Comparison of ENCODE assay signal across 27 mouse cellular contexts in genomic region chr5:146652874-146653273, GRCm38 (mm10).
DNase-seq lines count a peak whose midpoint lies in the region; ATAC-seq lines count a peak whose summit lies in the region.
"Had no signal": no experiment of that assay in that cellular context is flagged by ENCODE, and none has a peak within 500 bp of the region (broad histone marks: within the 10 kb centered on the region; RNA-seq: fewer than 3 reads in every experiment).

No protein-coding gene starts in this region.

- H3K4me3 ChIP-seq in forebrain, embryonic 11.5 days (ENCODE audit: low read depth, low read length) = no peak overlapping the region
- no peak overlapping the region for H3K4me3 ChIP-seq in forebrain, embryonic 14.5 days (ENCODE audit: low read depth, low read length)
- no peak overlapping the region for H3K4me3 ChIP-seq in hindbrain, embryonic 12.5 days
- H3K4me3 ChIP-seq in hindbrain, embryonic 10.5 days = no peak overlapping the region
- H3K4me3 ChIP-seq in liver, embryonic 12.5 days = no peak overlapping the region
- H3K4me3 ChIP-seq: embryonic facial prominence, embryonic 13.5 days; embryonic facial prominence, embryonic 15.5 days; erythroblast, embryonic 14.5 days; forebrain, embryonic 10.5 days; forebrain, embryonic 13.5 days had no signal

- no peak overlapping the region for H3K4me2 ChIP-seq in forebrain, embryonic 11.5 days (ENCODE audit: low read depth, low read length, severe bottlenecking)
- H3K4me2 ChIP-seq in forebrain, embryonic 14.5 days (ENCODE audit: low read length) = no peak overlapping the region
- H3K4me2 ChIP-seq in hindbrain, embryonic 12.5 days (replicated peaks) = no peak overlapping the region
- H3K4me2 ChIP-seq in liver, embryonic 12.5 days = no peak overlapping the region
- H3K4me2 ChIP-seq: embryonic facial prominence, embryonic 13.5 days; embryonic facial prominence, embryonic 15.5 days; forebrain, embryonic 13.5 days had no signal

- ATAC-seq in forebrain, embryonic 11.5 days (replicated peaks; ENCODE audit: low FRiP score) = no peak
- ATAC-seq in forebrain, embryonic 14.5 days = no peak
- ATAC-seq in hindbrain, embryonic 12.5 days (ENCODE audit: low FRiP score) = 0 out of 2 replicates have a peak, but pooled peaks have one; percentile 53
- peak; percentile 22 to 24; a peak in 2 of 4 replicates for ATAC-seq in hematopoietic stem cell, adult 5-6 weeks (replicated peaks in 1 of 2; ENCODE audit: insufficient read depth in 1 of 2, low FRiP score in 2 of 2, low TSS enrichment in 1 of 2, low read depth in 1 of 2, poor library complexity in 2 of 2, severe bottlenecking in 2 of 2)
- no peak for ATAC-seq in liver, embryonic 12.5 days
- ATAC-seq: activated CD4-positive, CD25-positive, alpha-beta regulatory T cell, adult 4 months; CD4-positive, CD25-positive, alpha-beta regulatory T cell, adult 4 months; forebrain, embryonic 13.5 days; forebrain, embryonic 16.5 days; Patski had no signal

- no peak overlapping the region for H3K27ac ChIP-seq in forebrain, embryonic 11.5 days (ENCODE audit: low read depth, low read length)
- H3K27ac ChIP-seq in forebrain, embryonic 14.5 days (ENCODE audit: low read depth, low read length) = no peak overlapping the region
- no peak overlapping the region for H3K27ac ChIP-seq in hindbrain, embryonic 12.5 days
- no peak overlapping the region for H3K27ac ChIP-seq in hindbrain, embryonic 10.5 days
- no peak overlapping the region for H3K27ac ChIP-seq in liver, embryonic 12.5 days
- H3K27ac ChIP-seq: embryonic facial prominence, embryonic 13.5 days; embryonic facial prominence, embryonic 15.5 days; forebrain, embryonic 10.5 days; forebrain, embryonic 13.5 days had no signal

- H3K9ac ChIP-seq in forebrain, embryonic 11.5 days (ENCODE audit: low read length) = no peak overlapping the region
- no peak overlapping the region for H3K9ac ChIP-seq in forebrain, embryonic 14.5 days (ENCODE audit: low read length)
- H3K9ac ChIP-seq in hindbrain, embryonic 12.5 days = no peak overlapping the region
- no peak overlapping the region for H3K9ac ChIP-seq in liver, embryonic 12.5 days
- H3K9ac ChIP-seq: embryonic facial prominence, embryonic 13.5 days; embryonic facial prominence, embryonic 15.5 days; forebrain, embryonic 13.5 days had no signal

- H3K27me3 ChIP-seq in forebrain, embryonic 11.5 days (ENCODE audit: control insufficient read depth, insufficient read depth, low read length) = no peaks in the 10 kb centered on the region
- no peaks in the 10 kb centered on the region for H3K27me3 ChIP-seq in forebrain, embryonic 14.5 days (replicated peaks; ENCODE audit: control insufficient read depth, insufficient read depth, low read length)
- peaks cover 3% of the 10 kb centered on the region; the same call in 1 of the 2 replicates for H3K27me3 ChIP-seq in hindbrain, embryonic 12.5 days
- peaks cover 6% of the 10 kb centered on the region for H3K27me3 ChIP-seq in hindbrain, embryonic 10.5 days (ENCODE audit: insufficient read depth, poor library complexity, severe bottlenecking)
- no peaks in the 10 kb centered on the region; the same call in 1 of the 2 replicates for H3K27me3 ChIP-seq in liver, embryonic 12.5 days (replicated peaks)
- H3K27me3 ChIP-seq: CH12.LX; embryonic facial prominence, embryonic 13.5 days; embryonic facial prominence, embryonic 15.5 days; forebrain, embryonic 13.5 days had no signal

- H3K36me3 ChIP-seq in forebrain, embryonic 11.5 days (ENCODE audit: control insufficient read depth, insufficient read depth, low read length) = no peaks in the 10 kb centered on the region
- no peaks in the 10 kb centered on the region for H3K36me3 ChIP-seq in forebrain, embryonic 14.5 days (ENCODE audit: control insufficient read depth, insufficient read depth, low read length)
- no peaks in the 10 kb centered on the region for H3K36me3 ChIP-seq in hindbrain, embryonic 12.5 days
- no peaks in the 10 kb centered on the region for H3K36me3 ChIP-seq in hindbrain, embryonic 10.5 days
- H3K36me3 ChIP-seq in liver, embryonic 12.5 days = no peaks in the 10 kb centered on the region
- H3K36me3 ChIP-seq: embryonic facial prominence, embryonic 13.5 days; embryonic facial prominence, embryonic 15.5 days; forebrain, embryonic 10.5 days; G1E had no signal

- H3K9me3 ChIP-seq in forebrain, embryonic 11.5 days (ENCODE audit: control insufficient read depth, low read length) = no peaks in the 10 kb centered on the region
- no peaks in the 10 kb centered on the region for H3K9me3 ChIP-seq in forebrain, embryonic 14.5 days (replicated peaks; ENCODE audit: control insufficient read depth, low read length)
- H3K9me3 ChIP-seq in hindbrain, embryonic 12.5 days (replicated peaks) = no peaks in the 10 kb centered on the region
- H3K9me3 ChIP-seq in hindbrain, embryonic 10.5 days = no peaks in the 10 kb centered on the region
- no peaks in the 10 kb centered on the region for H3K9me3 ChIP-seq in liver, embryonic 12.5 days (replicated peaks)
- H3K9me3 ChIP-seq: embryonic facial prominence, embryonic 13.5 days; embryonic facial prominence, embryonic 15.5 days; forebrain, embryonic 10.5 days; forebrain, embryonic 13.5 days; G1E had no signal

- 0 out of 2 replicates have a peak, but pooled peaks cover 2% of the 10 kb centered on the region for H3K4me1 ChIP-seq in forebrain, embryonic 11.5 days (replicated peaks; ENCODE audit: control insufficient read depth, insufficient read depth, low read length)
- H3K4me1 ChIP-seq in forebrain, embryonic 14.5 days (ENCODE audit: control insufficient read depth, insufficient read depth, low read length) = peaks cover 3% of the 10 kb centered on the region; the same call in 1 of the 2 replicates
- peaks cover 3% of the 10 kb centered on the region; the same call in 1 of the 2 replicates for H3K4me1 ChIP-seq in hindbrain, embryonic 12.5 days
- H3K4me1 ChIP-seq in hindbrain, embryonic 10.5 days (replicated peaks) = peaks cover 18% of the 10 kb centered on the region; the same call in 1 of the 2 replicates
- no peaks in the 10 kb centered on the region; the same call in 1 of the 2 replicates for H3K4me1 ChIP-seq in liver, embryonic 12.5 days
- H3K4me1 ChIP-seq: embryonic facial prominence, embryonic 13.5 days; embryonic facial prominence, embryonic 15.5 days had no signal

- WGBS in forebrain, embryonic 11.5 days = 15% methylated on average over 5 of the region's 5 CpGs
- WGBS in forebrain, embryonic 14.5 days = 5% methylated on average over 4 of the region's 5 CpGs
- 25% methylated on average over 4 of the region's 5 CpGs for WGBS in hindbrain, embryonic 12.5 days
- WGBS in hindbrain, embryonic 10.5 days = 23% methylated on average over 5 of the region's 5 CpGs
- 30% methylated on average over 5 of the region's 5 CpGs for WGBS in liver, embryonic 12.5 days (ENCODE audit: insufficient replicate concordance)

- DNase-seq in forebrain, embryonic 11.5 days (ENCODE audit: low spot score) = peak; percentile 45
- DNase-seq in forebrain, embryonic 14.5 days (ENCODE audit: low spot score) = no peak
- no peak for DNase-seq in hindbrain, embryonic 10.5 days (ENCODE audit: low spot score)
- no peak for DNase-seq in cerebellum, postnatal 10 days
- DNase-seq: adrenal gland, adult 8-10 months; adrenal gland, postnatal 14 days; adrenal gland, postnatal 36 days; B cell, adult 2 months; cerebellum, adult 11 months; cerebellum, adult 18-20 months; cerebellum, adult 8-10 months; cerebellum, adult 9-11 months; embryo, embryonic 11 days had no signal

Comparison
In these comparisons a context has a peak if more than half of its experiments do, and no peak if none do; other contexts are left out.
1. ATAC-seq: peak in hindbrain, embryonic 12.5 days (single experiment) and hematopoietic stem cell, adult 5-6 weeks (2 of 2); none in forebrain, embryonic 11.5 days (single experiment), forebrain, embryonic 14.5 days (single experiment) and liver, embryonic 12.5 days (single experiment).